Mouse (Mus musculus) T-helper 1 cell (primary cell): Measurements from ENCODE around the gene Cacna1d.

Experiments
- in situ Hi-C: fragments of 300-600 bp; cut with MboI, MseI; formaldehyde crosslinking; loops from one replicate; pipeline ENCODE4 v1.15.1; 2025; ENCODE audit warnings: high pct_unique_total_duplicates

Cacna1d gene

DNA sequence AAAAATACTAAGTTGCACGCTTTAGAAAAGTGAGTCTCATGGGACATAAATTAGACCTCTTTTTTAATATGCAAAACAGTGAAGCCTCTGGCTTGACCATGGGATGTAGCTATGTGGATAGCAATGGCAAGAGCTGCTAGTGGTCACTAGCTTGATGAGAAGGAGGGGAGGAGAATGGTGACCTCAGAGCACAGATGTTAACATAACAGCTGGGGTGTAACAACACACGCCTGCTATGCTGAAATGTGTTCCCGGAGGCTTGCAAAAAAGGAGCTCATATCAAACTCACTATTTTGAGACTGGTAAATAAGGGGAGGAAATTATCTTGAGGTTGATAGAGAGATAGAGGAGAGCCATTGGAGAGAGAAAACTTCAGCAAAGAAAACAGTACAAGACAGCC lies 32.4 kb downstream of the Cacna1d start:
- in situ Hi-C loops, result loop anchor here (5.0 kb wide), 1 partner anchor 327 kb away; no protein-coding TSS in a partner anchor

DNA sequence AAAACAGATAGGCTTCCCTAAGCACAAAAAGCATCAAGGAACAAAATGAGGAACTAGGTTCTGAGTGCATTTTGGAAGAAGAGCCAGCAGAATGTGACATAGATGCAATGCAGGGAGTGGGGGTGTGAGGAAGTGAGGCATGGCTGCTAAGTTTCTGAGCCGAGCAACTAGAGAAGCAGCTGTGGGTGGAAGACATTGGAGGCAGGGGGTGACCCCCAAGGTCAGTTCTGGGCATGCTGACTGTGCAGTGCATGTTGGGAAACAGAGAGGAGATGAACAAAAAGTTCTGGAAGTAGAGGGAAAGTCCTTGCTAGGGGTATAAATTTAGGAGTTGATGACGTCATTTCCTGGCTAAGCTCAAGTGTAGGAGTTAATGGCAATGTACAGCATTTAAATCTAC lies 33.4 kb downstream of the Cacna1d start:
- in situ Hi-C loops, result loop anchor here (5.0 kb wide), 1 partner anchor 326 kb away; no protein-coding TSS in a partner anchor

DNA sequence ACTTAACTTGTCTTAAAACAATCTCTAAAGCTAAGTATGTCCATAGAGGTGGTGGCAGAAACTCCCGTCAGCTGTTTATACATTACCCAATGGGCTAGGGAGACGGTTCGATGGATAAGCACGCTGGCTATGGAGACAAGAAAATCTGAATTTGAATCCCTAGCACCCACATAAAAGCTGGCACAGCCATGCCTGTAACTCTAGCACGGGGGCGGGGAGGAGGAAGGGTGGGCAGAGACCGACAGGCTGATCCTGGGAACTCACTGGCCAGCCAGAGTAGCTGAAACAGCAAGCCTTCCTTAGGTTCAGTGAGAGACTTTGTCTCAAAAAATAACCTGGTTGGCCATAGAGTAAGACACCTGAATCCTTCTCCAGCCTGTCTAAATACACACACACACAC lies 33.8 kb downstream of the Cacna1d start:
- in situ Hi-C loops, result loop anchor here (5.0 kb wide), 1 partner anchor 325 kb away; no protein-coding TSS in a partner anchor

DNA sequence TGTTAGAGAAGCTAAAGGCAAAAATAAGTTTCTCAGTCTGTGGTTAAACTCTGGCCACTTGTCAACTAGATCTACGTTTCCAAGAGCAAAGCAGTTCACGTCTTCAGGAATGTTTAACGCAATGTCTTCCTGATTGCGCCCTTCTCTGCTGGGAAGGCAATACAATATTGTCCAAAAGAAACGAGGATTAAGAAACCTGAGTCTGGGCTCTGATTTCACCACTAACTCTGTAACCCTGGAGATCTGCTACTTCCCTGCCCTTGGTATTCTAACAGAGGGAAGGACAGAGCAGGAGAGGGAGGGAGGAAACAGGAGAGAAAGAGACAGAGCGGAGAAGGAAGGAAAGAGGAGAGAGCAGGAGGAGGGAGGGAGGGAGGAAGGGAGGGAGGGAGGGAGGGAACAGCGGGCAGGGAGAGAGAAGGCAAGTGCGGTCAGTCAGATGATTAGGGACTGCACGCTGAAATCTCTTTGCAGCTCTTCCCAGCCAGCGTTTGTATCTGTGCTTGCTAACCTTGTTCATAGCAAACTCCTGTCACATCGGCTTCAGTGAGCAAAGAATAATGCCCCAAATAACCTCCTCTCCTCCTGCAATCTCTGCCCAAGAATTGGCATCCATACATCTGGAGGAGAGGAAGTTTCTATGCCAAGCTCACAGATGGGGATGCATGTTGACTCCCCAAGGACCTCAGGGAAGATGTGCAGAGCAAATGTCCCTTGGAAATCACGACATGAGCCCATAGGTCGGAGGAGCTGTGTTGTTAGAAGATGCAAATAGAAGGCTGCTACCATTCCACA lies 35.3 kb downstream of the Cacna1d start:
- in situ Hi-C loops, result loop anchor here (5.0 kb wide), 1 partner anchor 324 kb away; no protein-coding TSS in a partner anchor

DNA sequence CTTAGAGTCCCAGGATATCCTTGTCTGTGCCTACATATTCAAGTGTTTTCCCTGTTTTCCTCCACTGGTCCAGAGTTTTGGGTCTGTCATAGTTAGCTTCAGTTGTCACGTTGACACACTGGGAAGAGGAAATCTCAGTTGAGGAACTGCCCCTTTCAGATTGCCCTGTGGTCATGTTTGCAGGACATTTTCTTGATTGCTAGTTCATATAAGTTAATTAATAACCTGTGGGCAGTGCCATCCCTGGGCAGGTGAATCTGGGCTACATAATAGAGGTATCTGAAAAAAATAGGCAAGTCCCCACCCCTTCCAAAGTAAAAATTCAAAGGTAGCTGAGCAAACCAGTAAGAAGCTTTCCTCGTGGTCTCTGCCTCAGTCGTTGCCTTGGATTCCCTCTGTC lies 51.3 kb downstream of the Cacna1d start:
- in situ Hi-C loops, result no loop called here

DNA sequence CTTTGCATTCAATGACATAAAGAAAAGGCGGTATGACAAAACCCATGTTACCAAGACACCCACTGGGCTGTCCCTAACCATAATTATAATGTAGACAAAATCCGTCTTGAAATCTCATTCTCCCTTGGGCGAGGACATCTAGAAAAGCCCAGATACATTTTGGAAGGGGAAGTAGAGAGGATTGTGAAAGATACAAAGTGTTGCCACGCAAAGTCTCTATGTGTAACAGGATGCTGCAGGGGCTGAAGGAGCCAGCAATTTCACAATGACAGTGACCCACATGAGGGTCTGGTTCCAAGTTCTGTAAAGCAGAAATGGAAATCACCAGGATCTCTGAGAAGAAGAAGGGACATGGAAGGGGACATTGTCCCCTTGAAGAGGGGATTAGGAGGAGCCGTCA lies 55.9 kb downstream of the Cacna1d start:
- in situ Hi-C loops, result no loop called here

DNA sequence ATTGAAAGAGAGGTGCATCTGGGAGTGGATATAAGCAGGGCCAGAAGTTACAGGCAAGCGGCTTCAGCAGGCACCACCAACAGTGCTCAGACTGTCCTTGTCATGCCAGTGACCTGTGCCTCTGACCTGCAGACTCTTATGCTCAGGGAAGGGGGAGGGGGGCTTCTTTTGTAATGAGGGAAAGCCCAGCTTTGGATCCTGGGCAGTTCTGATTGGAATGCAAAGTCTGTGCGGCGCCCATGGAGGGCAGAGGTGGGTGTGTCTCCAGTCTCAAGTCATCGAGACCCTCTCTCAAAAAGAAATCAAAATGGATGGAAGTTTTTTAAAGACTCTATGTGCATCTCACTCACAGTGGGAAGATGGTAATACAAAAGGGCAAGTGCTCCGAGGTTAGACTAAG lies 60.8 kb downstream of the Cacna1d start:
- in situ Hi-C loops, result no loop called here

DNA sequence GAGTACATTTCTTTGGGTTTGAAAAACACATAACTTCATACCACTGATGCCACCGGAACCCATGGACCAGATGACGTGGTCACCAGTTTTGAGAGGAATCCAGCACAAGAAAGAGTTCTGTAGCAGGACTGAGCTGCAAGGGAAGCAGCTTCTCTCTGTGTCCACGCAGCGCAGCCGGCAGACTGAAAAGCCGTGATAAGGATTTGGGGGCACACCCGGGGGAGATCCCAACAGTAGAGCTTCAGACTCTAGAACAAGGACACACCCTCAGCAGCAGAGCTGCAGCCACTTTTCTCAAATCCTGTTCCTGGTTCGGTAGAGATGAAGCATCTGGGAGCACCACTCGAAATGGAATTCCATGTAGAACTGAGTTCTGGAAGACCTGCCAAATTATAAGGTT lies 61.2 kb downstream of the Cacna1d start:
- in situ Hi-C loops, result no loop called here

DNA sequence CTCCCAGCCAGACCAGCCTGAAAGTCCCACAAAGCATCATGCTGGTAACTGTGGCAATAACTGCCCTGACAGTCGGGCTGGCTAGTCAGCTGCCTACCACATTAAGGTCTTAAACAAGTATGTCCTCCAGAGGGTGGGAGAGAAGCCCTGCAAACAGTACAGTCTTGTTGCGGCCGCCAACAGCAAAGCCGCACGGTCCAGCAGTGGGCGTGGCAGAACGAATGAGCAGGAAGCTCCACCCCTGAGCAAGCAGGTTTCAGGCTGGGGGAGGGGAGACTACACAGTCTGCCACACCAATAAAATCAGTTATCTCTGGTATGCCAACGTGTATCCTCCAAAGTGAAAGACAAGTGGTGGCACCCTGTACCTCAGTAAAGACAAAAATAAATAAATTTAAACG lies 61.6 kb downstream of the Cacna1d start:
- in situ Hi-C loops, result no loop called here

DNA sequence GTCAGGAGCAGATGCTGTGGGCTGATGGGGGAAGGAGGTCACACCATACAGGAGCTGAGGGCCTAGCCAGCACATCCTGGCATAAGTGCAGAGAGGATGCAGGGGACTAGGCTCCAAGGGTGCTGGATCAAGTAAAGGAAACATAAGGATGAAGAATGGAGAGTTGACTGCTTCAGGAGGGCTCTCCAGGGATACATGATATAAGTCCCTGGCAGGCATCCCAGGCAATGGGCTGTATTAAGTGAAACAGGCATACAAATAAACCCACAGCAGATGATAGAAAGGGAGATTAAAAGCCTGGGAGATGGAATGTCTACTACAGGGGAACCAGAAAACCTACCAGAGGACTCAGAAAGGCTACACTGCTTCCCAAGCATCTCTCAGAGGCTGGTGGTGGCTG lies 62.5 kb downstream of the Cacna1d start:
- in situ Hi-C loops, result no loop called here

DNA sequence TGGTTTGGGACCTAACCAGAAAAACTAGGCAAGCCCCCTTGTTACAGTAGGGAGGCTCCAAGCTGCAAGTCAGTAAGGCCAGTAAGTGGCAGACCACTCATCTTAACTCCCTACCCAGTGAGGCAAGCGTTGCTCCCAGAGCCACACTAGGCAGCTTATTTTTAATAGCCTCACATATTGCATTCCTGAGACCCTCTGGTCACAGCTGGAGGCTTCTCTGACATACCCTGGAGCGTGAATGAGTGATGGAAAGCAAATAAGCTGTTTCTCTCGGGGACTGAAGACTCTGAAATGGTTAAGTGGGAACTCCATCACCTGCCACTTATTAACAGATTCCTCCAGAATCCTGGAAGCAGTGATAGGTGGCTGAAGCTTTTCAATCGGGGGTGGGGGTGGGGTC lies 65.4 kb downstream of the Cacna1d start:
- in situ Hi-C loops, result no loop called here

DNA sequence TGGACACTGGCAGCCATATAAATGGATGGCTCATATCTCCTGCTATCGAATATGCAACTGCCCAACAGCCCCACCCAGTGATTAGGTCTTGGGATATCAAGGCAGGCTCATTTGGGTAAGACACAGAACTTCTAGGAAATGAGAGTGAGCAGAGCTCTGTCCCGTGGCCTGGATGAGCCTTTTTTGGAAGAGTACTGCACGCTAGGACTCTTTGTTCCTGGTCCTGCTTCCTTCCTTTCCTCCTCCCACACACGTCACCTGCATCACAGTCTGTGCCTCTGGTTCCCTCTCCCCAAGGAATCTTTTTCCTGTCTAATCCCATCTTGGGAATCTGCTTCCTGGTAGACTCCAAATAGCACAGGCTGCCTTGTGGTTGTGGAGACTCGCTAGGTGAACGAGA lies 66.1 kb downstream of the Cacna1d start:
- in situ Hi-C loops, result no loop called here

DNA sequence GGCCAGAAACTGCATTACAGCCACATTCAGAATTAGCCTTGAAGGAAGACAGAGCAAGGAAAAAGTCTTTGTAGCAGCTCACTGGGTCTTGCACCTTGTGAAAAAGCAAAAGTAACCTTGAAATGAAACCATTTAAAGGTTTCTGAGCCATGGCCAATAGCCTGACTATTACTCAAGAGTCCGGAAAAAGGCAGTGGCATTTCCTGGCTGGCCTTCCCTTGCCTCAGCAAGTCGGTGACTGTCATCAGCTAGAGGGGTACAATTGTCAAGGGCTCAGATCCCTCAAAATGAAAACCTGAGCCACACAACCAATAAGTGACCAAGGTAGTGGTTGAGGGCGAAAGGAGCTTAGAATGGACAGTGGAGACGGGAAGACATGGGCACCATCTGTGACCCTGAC lies 66.6 kb downstream of the Cacna1d start:
- in situ Hi-C loops, result no loop called here

DNA sequence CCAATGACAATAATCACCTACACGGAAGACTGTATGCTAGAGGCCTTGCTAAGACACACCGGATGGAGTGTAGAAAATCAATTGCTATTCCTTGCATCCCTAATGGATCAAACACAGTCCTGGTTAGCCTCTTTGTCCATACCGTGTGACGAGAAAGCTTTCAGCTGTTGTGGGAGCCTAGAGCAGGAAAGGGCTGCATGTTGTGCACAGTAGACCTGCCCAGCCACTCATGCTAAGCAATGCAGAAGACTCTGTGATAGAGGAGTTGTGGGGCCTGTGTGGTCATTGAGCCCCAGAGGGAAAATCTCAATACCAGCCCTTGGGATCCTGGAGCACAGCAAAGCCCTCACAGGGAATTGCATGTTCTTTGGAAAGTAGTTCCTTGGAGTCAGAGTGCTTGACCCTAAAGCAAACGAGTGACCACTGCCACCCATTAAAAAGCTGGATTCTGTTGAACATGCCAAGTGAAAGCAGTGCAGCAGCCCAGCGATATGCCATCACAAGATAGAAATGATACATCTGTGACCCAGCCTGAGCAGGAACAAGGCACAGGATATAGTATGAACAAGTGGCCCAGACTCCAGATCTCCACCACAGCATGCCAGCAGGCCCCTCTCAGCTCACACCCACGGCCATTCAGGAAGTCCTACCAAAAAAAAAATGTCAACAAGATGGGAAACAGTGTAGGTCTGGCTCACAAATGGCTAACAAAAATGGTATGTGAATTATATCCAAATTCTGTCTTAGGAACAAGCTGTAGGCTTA lies 68.7 kb downstream of the Cacna1d start:
- in situ Hi-C loops, result no loop called here

DNA sequence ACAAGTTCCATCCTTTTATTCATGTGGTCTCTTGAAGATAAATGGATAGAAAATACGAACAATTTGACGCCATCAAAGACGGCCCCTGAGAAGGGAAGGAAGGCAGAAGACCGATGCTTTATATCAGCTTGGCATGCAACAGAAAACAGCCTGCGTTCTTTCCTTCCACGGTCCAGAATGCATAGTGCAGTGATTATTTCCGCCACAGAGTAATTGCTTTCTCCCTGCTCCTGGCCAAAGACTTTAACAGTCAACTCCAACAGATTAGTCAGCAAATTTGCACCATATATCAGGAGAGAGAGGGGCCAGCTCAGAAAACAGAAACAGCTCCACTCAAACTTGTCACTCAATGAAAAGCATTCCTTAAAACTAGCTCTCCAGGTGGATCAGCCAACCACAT lies 71.8 kb downstream of the Cacna1d start:
- in situ Hi-C loops, result no loop called here

DNA sequence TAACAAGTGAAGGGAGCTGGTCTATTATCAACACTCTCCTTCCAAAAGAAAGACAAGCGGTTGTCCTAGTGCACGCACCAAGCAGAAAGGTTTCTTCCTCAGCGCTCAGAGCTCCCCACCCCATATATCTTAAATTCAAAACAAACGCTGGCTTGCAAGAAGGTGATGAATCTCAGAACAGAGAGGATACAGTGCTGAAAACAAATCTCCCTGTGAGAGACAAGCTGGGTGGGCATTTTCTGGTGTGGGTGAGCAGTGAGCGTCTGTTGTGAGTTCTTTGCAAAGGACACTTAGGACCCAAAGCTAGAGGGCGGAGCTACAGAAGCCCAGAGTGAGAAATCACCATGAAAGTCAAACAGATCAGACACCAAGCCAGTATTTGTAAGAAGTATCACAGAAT lies 72.2 kb downstream of the Cacna1d start:
- in situ Hi-C loops, result no loop called here

DNA sequence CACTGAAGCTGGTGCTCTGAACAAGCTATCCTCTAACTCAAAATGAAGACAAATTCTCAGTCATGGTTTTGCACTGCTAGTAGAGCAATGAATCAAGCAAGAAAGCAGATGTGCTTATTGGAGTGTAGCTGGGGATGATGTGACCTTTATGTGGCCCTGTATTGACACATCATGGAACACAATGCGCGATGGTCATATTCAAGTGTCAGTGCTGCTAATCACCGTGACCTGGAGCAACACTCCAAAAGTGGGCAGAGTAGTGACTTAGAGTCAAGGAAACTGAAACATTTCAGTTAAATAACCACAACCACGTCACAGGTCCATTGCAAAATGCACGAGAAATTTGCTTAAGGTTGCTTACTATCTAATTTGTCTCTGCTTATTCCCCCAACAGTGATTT lies 75.4 kb downstream of the Cacna1d start:
- in situ Hi-C loops, result no loop called here

DNA sequence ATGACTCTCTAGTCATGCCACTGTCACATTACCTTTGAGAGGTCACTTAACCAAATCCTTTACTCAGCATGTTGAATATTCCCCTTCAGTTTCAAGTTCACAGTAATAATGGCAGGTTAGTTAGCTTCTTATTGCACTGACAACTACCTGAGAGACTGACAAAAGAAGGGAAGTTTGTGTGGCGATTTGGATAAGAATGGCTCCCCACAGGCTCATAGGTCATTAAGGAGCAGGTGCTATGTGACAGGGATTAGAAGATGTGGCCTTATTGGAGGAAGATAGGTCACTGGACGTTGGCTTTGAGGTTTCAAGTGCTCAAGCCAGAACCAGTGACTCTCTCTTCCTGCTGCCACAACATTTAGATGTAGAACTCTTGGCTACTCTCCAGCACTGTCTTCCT lies 77.1 kb downstream of the Cacna1d start:
- in situ Hi-C loops, result no loop called here

DNA sequence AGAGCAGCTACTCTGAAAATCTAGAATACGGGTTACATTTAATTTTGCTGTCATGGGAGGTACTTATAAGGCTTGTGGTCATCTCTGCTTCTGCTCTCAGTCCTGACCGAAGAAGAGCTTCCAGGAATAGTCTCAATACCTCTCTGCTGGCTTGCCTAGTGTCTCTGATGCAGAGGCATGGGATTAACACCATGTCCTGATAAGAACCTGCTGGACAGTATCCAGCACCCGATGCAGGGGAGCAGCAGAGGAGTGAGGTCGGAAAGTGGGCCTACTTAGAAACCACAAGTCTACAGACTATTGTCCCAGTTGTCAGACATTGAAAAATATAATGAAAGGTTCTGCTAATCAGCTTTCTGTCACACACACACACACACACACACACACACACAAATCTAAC lies 81.9 kb downstream of the Cacna1d start:
- in situ Hi-C loops, result no loop called here

DNA sequence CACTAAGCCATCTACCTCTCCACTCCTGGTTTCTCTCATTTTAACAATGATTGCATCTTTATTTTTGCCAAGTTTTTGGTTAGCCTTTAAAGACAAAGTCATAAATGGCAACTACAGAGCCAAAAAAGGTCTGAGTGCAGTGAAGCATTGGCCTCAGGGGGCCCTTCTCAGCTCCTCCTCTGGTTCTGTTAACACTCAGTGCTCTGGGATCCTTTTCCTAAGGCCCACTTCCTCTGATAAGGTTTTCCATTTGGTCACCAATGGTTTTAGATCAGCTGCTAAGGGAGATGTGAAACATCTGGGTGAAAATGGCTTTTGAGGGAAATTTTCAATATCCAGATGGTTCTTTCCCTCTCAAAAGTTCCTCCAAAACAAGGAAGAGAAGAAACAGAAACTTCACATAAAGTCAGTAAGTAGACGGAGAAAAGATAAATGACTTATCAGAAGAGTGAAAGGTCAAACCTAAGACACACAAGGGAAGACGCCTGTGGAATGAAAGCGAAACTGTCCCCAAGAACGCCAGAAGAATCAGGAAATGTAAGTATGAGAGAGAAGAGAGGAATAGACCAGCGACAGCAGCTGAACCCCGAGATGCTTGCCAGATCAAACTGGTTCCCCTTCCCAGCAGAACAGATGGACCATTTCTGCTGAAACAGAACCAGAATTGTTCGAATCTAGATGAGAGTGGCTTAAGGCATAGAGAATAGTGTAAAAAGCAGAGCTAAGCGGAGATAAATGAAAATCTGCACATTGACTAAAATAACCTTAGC lies 85.6 kb downstream of the Cacna1d start:
- in situ Hi-C loops, result no loop called here

DNA sequence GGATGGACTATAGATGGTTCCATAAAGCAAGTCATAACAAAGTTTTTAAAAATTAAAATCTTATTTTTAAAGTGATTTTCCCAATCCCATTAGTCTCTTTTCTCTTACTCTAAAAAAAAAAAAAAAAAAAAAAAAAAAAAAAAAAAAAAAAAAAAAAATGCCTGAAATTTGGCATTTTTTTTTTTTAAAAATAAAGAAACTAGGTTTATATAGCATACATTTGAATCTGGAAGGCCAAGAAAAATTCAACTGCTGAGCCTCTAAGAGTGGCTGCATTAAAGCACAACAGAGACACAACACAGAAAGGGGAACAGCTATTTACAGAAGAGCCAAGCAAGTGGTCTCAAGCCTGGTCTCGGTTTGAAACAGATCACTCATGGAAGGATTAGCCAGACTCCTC lies 112.9 kb downstream of the Cacna1d start:
- in situ Hi-C loops, result no loop called here

DNA sequence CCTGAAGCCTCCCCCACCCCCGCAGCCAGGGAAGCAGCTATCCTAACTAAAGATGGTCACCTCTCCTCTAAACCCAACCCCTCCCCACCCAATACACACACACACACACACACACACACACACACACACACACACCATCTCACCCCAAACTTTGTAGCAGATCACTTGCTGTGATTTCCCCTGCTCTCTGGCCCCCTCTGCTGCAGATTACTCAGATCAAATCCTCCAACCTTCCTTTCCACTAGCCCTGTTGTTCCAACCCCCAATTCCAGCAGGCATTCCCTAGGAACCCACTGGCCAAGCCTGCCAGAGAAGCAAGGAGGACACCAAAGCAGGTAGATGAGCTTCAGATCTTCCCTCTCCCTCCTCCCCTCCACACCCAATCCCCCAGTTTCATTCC lies 118.4 kb downstream of the Cacna1d start:
- in situ Hi-C loops, result no loop called here
